Mouse (Mus musculus) hindbrain, embryonic 11.5 days (tissue): ENCODE measurements around the gene Acadvl. TPM values are rescaled to one million over a fixed set of nuclear protein-coding genes. Genes with fewer than 3 reads are reported as not detected.
"Not testable (repeated sequence)": the region's sequence is repeated elsewhere in the genome, so short reads cannot be mapped to it uniquely, and the experiment has no call there.

Source experiments
- ATAC-seq: fragments of 200-750 bp; cut with Nextera tagmentation; 2 replicates; pipeline ENCODE4 v1.8.0; 2017; ENCODE audit warnings: mild to moderate bottlenecking, moderate TSS enrichment, moderate library complexity; ENCODE audit not compliant: low FRiP score
- DNase-seq: peaks from one replicate; pipeline ENCODE4 v3.0.0-alpha.2; 2015; ENCODE audit warnings: low spot score
- H3K27ac ChIP-seq: fragments of 300-500 bp; sonication (generic); 2 replicates; pipeline ENCODE4 v1.5.1; 2014; ENCODE audit warnings: mild to moderate bottlenecking, low read depth, low read length
- H3K27me3 ChIP-seq: fragments of 300-500 bp; sonication (generic); 2 replicates; pipeline ENCODE4 v1.6.1; 2014; ENCODE audit warnings: mild to moderate bottlenecking, low read length, moderate library complexity, mixed read lengths; ENCODE audit not compliant: control insufficient read depth, insufficient read depth
- H3K36me3 ChIP-seq: fragments of 300-500 bp; sonication (generic); 2 replicates; pipeline ENCODE4 v1.6.1; 2014; ENCODE audit warnings: mild to moderate bottlenecking, low read length, moderate library complexity, mixed read lengths; ENCODE audit not compliant: control insufficient read depth, insufficient read depth
- H3K4me1 ChIP-seq: fragments of 300-500 bp; sonication (generic); replicated peaks from 2 replicates; pipeline ENCODE4 v1.6.1; 2014; ENCODE audit warnings: low read length, mixed read lengths; ENCODE audit not compliant: control insufficient read depth, insufficient read depth
- H3K4me2 ChIP-seq: fragments of 300-500 bp; sonication (generic); replicated peaks from 2 replicates; pipeline ENCODE4 v1.6.1; 2014; ENCODE audit warnings: mild to moderate bottlenecking, low read depth, low read length
- H3K4me3 ChIP-seq: fragments of 300-500 bp; sonication (generic); 2 replicates; pipeline ENCODE4 v1.5.1; 2014; ENCODE audit warnings: low read depth, low read length
- H3K9ac ChIP-seq: fragments of 300-500 bp; sonication (generic); 2 replicates; pipeline ENCODE4 v1.6.1; 2014; ENCODE audit warnings: low read depth, low read length
- H3K9me3 ChIP-seq: fragments of 300-500 bp; sonication (generic); 2 replicates; pipeline ENCODE4 v1.6.1; 2016; ENCODE audit warnings: low read length; ENCODE audit not compliant: control insufficient read depth
- WGBS: fragments of 180-500 bp; shearing (Covaris S2); extraction: QIAGEN DNeasy Blood & Tissue Kit; methylation state at CpG from one replicate; pipeline ENCODE4 v1.1.7; 2014; 5-methylcytosine and 5-hydroxymethylcytosine counted together
- polyA plus RNA-seq: library from polyadenylated mRNA; unstranded; fragments of >200 nt; fragmentation: Nextera tagmentation; extraction: Ambion mirVana; gene quantifications from 2 replicates; pipeline ENCODE4 v1.2.1, GENCODE M21; 2014

The Acadvl gene
- polyA plus RNA-seq, 1 experiment from 2014 or later, result 45.1 TPM

DNA sequence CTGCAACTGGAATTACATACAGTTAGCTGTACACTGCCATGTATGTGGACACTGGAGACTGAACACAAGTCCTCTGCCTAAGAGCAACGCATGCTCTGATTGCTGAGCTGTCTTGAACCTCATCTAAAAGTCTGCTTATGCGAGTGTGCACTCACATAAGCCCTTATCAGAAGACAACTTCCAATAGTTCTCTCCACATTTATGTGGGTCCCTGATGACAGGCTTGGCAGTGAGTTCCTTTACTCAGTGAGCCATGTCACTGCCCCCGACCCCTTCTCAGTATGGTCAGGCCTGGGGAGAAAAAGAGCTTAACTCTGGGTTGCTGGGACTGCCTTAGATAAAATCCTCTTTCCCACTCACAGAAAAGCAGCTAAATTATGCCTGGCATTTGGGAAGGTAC is 1.5 kb upstream of the Acadvl start, which contains the start of gene Dlg4:
Dlg4 (plus strand) TSS at position 274 of the 400 bp plus-strand sequence.
- 0 out of 2 replicates have a peak, but pooled peaks cover 7% of the 10 kb centered on the region for H3K36me3 ChIP-seq
- H3K4me1 ChIP-seq, result peaks cover 15% of the 10 kb centered on the region
- H3K9me3 ChIP-seq, result no peaks in the 10 kb centered on the region
- DNase-seq (no peak), ATAC-seq (no peak)
- H3K9ac ChIP-seq, result peak within 1 kb of the TSS; percentile 81; the same call in 1 of the 2 replicates
- WGBS, result 81% methylated on average over 3 of the region's 3 CpGs
- H3K4me3 ChIP-seq, result peak within 1 kb of the TSS; percentile 51
- H3K4me2 ChIP-seq, result peak within 1 kb of the TSS; percentile 82
- no peaks in the 10 kb centered on the region for H3K27me3 ChIP-seq
- H3K27ac ChIP-seq, result 0 out of 2 replicates have a peak within 1 kb of the TSS, but pooled peaks have one; percentile 24

DNA sequence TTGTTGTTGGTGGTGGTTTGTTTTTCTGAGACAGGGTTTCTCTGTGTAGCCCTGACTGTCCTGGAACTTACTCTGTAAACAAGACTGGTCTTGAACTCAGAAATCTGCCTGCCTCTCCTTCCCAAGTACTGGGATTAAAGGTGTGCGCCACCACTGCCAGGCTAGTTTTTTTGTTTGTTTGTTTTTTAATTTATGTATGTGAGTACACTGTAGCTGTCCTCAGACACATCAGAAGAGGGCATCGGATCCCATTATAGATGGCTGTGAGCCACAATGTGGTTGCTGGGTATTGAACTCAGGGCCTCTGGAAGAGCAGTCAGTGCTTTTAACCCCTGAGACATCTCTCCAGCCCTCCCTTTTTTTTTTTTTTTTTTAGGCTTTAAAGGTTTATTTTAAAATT is 966 bp upstream of the Acadvl start:
- not testable (repeated sequence) for H3K4me3 ChIP-seq, H3K9ac ChIP-seq, DNase-seq, H3K9me3 ChIP-seq, H3K36me3 ChIP-seq, H3K27me3 ChIP-seq, H3K27ac ChIP-seq, ATAC-seq, H3K4me2 ChIP-seq
- WGBS, result 83% methylated on average over 2 of the region's 2 CpGs
- H3K4me1 ChIP-seq, result peaks cover 15% of the 10 kb centered on the region

DNA sequence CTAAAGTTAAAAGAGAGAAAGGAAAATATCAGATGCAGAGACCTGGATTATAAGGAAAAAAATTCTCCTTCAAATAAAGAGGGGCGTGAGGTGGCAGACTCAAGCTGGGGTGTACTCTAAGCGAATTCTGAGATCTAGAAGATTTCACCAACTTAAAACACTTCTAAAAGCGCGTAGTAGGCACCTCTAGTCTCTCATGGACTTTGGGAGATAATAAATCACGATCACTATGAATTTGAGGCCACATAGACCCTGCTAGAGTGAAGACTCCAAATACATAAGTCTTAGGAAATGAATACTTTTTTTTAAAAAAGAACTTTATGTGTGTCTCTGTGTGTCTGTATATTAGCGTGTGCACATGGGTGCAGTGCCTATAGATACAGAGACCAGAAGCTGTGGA is 466 bp upstream of the Acadvl start:
- WGBS, result 68% methylated on average over 6 of the region's 6 CpGs
- Histone ChIP-seq H3K9ac (no peak overlapping the region), H3K27ac (no peak overlapping the region), H3K4me3 (no peak overlapping the region), H3K4me2 (no peak overlapping the region), H3K27me3 (no peaks in the 10 kb centered on the region), H3K36me3 (peaks cover 10% of the 10 kb centered on the region), H3K9me3 (no peaks in the 10 kb centered on the region), H3K4me1 (peaks cover 15% of the 10 kb centered on the region)
- no peak for ATAC-seq
- DNase-seq, result no peak

DNA sequence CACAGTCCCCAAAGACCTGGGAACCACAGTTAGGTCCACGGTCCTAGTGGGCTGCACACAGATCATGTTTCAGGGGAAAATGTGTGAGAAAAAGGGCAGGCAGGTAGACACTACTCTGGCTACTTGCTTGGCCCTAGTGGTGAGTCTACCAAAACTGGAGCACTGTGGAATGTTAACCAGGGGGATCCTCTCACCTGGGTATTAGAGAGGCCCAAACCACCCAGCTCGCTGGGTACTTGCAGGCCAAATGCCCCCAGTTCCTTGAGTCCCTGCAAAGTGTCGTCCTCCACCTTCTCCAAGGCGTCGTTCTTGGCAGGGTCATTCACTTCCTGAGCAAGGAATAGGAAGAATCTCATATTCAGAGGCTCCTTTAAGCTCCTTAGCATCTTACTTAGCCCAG is 1.2 kb downstream of the Acadvl start:
- ATAC-seq (no peak), DNase-seq (no peak)
- no peak overlapping the region for H3K4me2 ChIP-seq
- H3K4me1 ChIP-seq, result peaks cover 11% of the 10 kb centered on the region
- H3K36me3 ChIP-seq, result peaks cover 12% of the 10 kb centered on the region
- no peak overlapping the region for H3K9ac ChIP-seq
- H3K27ac ChIP-seq, result no peak overlapping the region
- no peak overlapping the region for H3K4me3 ChIP-seq
- 59% methylated on average over 5 of the region's 5 CpGs for WGBS
- no peaks in the 10 kb centered on the region for H3K27me3 ChIP-seq
- H3K9me3 ChIP-seq, result no peaks in the 10 kb centered on the region

DNA sequence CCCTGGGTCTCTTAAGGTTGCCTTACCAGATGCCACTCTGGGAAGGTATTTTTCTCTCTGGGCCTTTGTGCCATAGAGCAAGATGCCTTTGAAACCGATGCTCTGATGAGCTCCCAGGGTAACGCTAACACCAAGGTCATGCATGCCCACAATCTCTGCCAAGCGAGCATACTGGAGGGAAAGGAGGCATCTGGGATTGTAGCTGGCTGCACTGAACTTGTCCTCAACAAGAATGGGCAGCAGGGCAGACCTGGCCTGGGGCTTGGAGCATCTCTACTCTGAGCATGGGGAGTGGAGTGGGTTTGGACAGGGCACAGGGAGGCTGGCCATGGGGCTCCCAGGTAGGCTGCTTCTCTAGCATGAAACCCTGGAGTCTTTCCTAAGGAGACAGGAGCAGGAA is 1.8 kb downstream of the Acadvl start:
- Histone ChIP-seq H3K4me2 (no peak overlapping the region), H3K27me3 (no peaks in the 10 kb centered on the region), H3K9me3 (no peaks in the 10 kb centered on the region), H3K4me3 (no peak overlapping the region), H3K9ac (no peak overlapping the region), H3K4me1 (peaks cover 11% of the 10 kb centered on the region), H3K36me3 (peaks cover 18% of the 10 kb centered on the region), H3K27ac (no peak overlapping the region)
- DNase-seq, result no peak
- ATAC-seq, result no peak
- 86% methylated on average over 3 of the region's 3 CpGs for WGBS

DNA sequence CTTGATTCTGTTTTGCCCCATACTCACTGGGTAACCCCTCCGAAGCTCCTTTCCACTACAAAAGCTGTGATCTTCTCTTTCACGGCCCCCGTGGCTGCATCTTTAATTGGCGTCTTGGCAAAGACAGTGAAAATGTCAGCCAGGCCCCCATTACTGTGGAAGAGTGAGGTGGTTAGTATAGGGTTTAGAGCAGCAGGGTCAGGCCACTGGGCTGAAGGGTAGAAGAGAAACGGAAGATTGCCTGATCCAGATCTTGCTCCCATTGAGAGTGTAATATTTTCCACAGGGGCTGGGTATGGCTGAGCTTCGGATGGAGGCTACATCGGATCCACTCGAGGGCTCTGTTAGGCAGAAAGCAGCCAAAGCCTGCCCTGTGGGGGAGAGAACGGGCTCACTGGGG is 2.3 kb downstream of the Acadvl start:
- Histone ChIP-seq H3K27ac (no peak overlapping the region), H3K4me1 (peaks cover 11% of the 10 kb centered on the region), H3K36me3 (peaks cover 18% of the 10 kb centered on the region), H3K4me2 (no peak overlapping the region), H3K9me3 (no peaks in the 10 kb centered on the region), H3K27me3 (no peaks in the 10 kb centered on the region), H3K4me3 (no peak overlapping the region), H3K9ac (no peak overlapping the region)
- 94% methylated on average over 9 of the region's 9 CpGs for WGBS
- ATAC-seq (no peak), DNase-seq (no peak)

DNA sequence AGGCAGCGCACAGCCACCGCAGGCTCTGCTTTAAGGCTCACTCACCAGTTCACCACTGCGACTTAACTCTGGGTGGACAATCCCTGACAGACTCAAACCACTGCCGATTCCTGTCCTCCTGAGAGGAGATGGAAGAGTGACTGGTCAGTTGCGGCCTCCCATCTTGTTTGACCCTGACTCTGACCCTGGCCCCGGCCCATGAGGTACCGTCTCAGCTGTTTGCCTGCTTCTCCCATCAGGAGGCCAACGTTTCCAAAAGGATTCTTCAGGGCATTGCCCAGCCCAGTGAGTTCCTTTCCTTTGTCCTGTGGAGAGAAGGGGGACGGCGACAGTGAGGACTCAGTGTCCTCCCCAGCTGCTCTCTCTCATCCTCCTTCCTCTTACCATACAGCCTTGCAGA is 4.2 kb downstream of the Acadvl start:
- ATAC-seq (no peak), DNase-seq (no peak)
- H3K9me3 ChIP-seq, result no peaks in the 10 kb centered on the region
- no peak overlapping the region for H3K4me3 ChIP-seq
- no peak overlapping the region for H3K27ac ChIP-seq
- WGBS, result 82% methylated on average over 10 of the region's 10 CpGs
- peaks cover 4% of the 10 kb centered on the region; the same call in 1 of the 2 replicates for H3K4me1 ChIP-seq
- H3K36me3 ChIP-seq, result peaks cover 28% of the 10 kb centered on the region
- no peak overlapping the region for H3K4me2 ChIP-seq
- no peak overlapping the region for H3K9ac ChIP-seq
- H3K27me3 ChIP-seq, result no peaks in the 10 kb centered on the region

DNA sequence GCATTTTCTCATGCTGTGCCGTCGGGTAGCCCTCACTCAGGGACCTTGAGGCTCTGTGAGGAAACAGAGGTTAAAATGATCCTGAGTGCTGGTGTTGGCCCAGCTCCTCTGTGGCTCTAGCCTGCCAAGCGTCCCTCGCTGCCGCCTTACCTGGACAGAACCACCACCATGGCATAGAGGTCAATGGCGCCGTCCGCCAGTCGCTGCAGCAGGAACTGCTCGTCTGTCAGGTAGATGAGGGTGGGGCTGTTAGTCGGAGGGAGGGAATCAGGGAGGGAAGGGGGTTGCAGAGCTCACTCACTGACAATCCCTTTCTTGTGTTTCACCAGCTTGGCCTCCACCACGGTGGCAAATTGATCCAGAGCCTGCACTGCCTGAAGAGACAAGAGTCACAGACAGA is 4.7 kb downstream of the Acadvl start:
- Histone ChIP-seq H3K27me3 (no peaks in the 10 kb centered on the region), H3K9ac (no peak overlapping the region), H3K4me1 (peaks cover 4% of the 10 kb centered on the region; the same call in 1 of the 2 replicates), H3K4me3 (no peak overlapping the region), H3K27ac (no peak overlapping the region), H3K36me3 (peaks cover 30% of the 10 kb centered on the region), H3K9me3 (no peaks in the 10 kb centered on the region), H3K4me2 (no peak overlapping the region)
- WGBS, result 91% methylated on average over 12 of the region's 12 CpGs
- no peak for DNase-seq
- no peak for ATAC-seq

DNA sequence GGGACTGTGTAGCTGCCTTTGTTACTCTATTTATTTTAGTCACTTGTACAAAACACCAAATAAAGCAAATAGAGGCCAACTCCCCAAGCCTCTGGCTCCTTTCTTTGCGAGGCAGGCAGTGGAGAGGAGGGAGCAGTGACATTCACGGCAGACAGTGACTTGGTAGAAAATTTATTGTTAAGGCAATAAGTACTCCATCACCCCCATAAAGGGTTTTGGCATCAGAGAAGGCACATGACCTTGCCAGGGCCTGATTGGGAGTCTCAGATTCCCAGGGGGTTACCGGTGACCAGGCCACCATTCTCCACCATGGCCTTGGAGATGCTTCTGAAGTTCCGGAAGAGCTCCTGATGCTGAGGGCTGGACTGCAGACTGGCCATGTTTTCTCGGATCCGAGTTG is 5.2 kb downstream of the Acadvl start:
- Histone ChIP-seq H3K9me3 (no peaks in the 10 kb centered on the region), H3K36me3 (peaks cover 30% of the 10 kb centered on the region), H3K27ac (no peak overlapping the region), H3K4me1 (peaks cover 4% of the 10 kb centered on the region; the same call in 1 of the 2 replicates), H3K4me2 (no peak overlapping the region), H3K27me3 (no peaks in the 10 kb centered on the region), H3K4me3 (no peak overlapping the region), H3K9ac (no peak overlapping the region)
- DNase-seq, result no peak
- ATAC-seq, result no peak
- 90% methylated on average over 6 of the region's 6 CpGs for WGBS
